Mouse (Mus musculus): Measurements from ENCODE around the gene Unc50. TPM values are rescaled to one million over a fixed set of nuclear protein-coding genes. Genes with fewer than 3 reads are reported as not detected.

The Unc50 gene
- polyA plus RNA-seq, 1 experiment: 33.1 TPM

DNA sequence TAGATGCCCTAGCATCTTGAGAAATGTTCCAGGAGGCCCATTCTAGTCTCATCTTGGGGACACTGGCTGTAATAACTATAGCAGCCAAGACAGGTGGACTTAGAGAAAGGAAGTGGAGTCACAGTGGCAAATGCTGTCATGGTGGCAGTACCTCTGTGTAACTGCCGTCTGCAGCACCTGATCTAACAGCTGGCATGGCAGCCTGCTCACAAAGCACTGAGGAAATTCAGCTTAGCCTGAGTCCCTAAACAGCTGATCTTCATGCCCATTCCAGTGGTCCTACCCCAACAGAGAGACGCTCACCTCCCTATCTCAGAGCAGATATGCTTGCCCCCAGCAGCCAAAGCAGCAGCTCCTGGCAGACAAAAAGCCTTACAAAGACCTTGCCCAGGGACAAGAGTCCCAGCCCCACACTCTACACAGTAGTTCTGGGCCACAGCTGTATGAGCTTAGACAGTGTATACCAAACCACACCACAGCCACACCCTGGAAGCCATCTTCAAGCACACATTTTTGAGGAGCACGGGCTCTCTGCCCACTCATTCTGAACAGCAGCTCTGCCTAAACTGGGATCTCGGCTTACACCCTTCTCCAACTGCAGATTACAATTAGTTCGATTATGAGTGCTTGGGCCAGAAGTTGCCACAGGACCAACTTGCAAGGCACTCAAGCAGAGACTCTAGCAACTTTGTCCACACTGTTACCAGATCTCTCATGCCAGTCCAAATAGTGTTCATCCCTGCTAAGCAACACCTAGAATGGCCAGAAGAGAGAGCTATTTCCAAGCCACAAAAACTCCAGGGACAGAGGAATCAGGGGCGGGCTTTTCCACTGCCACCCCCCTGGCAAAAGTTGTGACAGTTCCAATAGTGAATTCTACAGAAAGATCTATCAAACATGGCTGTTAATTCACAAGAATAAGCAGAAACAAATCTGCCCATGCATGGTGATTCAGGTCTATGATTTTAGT, 41.5 kb downstream of the Unc50 start:
- TF ChIP-seq POLR2AphosphoS2 (IDR thresholded peaks at IDR 0.05; ENCODE audit: insufficient read length, low read depth) (no peak), REST (IDR thresholded peaks at IDR 0.05; ENCODE audit: insufficient read depth, insufficient read length) (no peak), POLR2A (IDR thresholded peaks at IDR 0.05; ENCODE audit: insufficient read length, low read depth) (no peak), MYOD1 (IDR thresholded peaks at IDR 0.05; ENCODE audit: control insufficient read depth in 1 of 3, insufficient read length in 2 of 3, low read depth in 2 of 3) (no peak), MAX (IDR thresholded peaks at IDR 0.05; ENCODE audit: low read depth) (no peak), SRF (IDR thresholded peaks at IDR 0.05; ENCODE audit: control insufficient read depth, insufficient read length, low read depth) (no peak), E2F4 (IDR thresholded peaks at IDR 0.05; ENCODE audit: insufficient read depth) (no peak), USF1 (IDR thresholded peaks at IDR 0.05; ENCODE audit: low read depth) (no peak), TCF12 (IDR thresholded peaks at IDR 0.05; ENCODE audit: insufficient read depth, poor library complexity, severe bottlenecking) (no peak), CEBPB (IDR thresholded peaks at IDR 0.05; ENCODE audit: insufficient read depth, poor library complexity, severe bottlenecking) (no peak), MYOG (IDR thresholded peaks at IDR 0.05; ENCODE audit: control insufficient read depth in 1 of 3, insufficient read depth in 1 of 3, insufficient read length in 2 of 3, low read depth in 2 of 3) (no peak), TCF3 (IDR thresholded peaks at IDR 0.05; ENCODE audit: insufficient read length, low read depth) (no peak)
- H3K36me3 ChIP-seq (ENCODE audit: control insufficient read depth, insufficient read depth): no peaks in the 10 kb centered on the region
- H3K27me3 ChIP-seq (ENCODE audit: control insufficient read depth, insufficient read depth, insufficient read length): no peaks in the 10 kb centered on the region
- no peak overlapping the region for H3K4me2 ChIP-seq (ENCODE audit: low read depth)
- no peak overlapping the region for H3K4me3 ChIP-seq
- no peak overlapping the region for H3ac ChIP-seq (ENCODE audit: control insufficient read depth, insufficient read length)
- no peaks in the 10 kb centered on the region for H3K79me2 ChIP-seq (ENCODE audit: control insufficient read depth, insufficient read depth)

DNA sequence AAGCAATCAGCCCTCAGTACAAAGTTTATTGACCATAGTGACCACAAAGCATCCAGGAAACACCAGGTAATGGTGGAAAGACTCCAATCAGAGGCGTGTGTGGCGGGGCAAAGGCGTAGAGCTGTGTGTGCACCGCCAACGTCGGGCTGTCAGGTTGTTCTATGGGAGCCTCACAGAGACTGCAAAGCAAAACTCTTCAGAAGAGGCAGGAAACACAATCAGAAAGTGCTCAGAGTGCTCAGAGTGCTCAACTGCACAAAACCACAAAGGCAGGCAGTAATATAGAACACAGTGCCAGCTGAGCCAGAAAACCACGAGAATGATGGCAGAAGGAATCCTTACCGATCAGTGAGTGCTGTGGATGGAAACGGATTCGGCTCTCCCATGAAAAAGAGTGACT, 43.3 kb downstream of the Unc50 start:
- Histone ChIP-seq H3K79me2 (ENCODE audit: control insufficient read depth, insufficient read depth) (no peaks in the 10 kb centered on the region), H3K4me2 (ENCODE audit: low read depth) (no peak overlapping the region), H3ac (ENCODE audit: control insufficient read depth, insufficient read length) (no peak overlapping the region), H3K4me3 (no peak overlapping the region), H3K27me3 (ENCODE audit: control insufficient read depth, insufficient read depth, insufficient read length) (no peaks in the 10 kb centered on the region), H3K36me3 (ENCODE audit: control insufficient read depth, insufficient read depth) (no peaks in the 10 kb centered on the region)
- no peak for TF ChIP-seq SRF (IDR thresholded peaks at IDR 0.05; ENCODE audit: control insufficient read depth, insufficient read length, low read depth)

DNA sequence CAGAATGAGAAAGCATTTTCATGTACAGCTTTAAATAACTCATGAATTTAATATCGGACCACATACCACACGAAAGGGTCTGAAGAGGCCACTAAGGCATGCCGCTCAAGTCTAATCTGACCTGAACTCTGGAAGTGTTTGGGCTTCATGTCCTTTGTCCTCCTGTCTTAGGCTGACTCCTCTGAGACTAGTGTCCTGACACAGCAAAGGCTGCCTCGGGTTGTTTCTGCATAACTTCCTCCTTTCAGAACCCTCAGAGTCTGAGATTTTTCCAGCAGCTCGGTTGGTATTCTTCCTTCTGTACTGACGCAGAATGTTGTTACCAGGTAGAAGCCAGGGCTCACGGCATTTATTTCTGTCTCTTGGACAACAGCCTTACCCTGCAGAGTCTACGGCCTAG, 44.1 kb downstream of the Unc50 start:
- Histone ChIP-seq H3K79me2 (ENCODE audit: control insufficient read depth, insufficient read depth) (no peaks in the 10 kb centered on the region), H3K36me3 (ENCODE audit: control insufficient read depth, insufficient read depth) (no peaks in the 10 kb centered on the region), H3K4me3 (no peak overlapping the region), H3ac (ENCODE audit: control insufficient read depth, insufficient read length) (no peak overlapping the region), H3K27me3 (ENCODE audit: control insufficient read depth, insufficient read depth, insufficient read length) (no peaks in the 10 kb centered on the region), H3K4me2 (ENCODE audit: low read depth) (no peak overlapping the region)
- TF ChIP-seq POLR2A (IDR thresholded peaks at IDR 0.05; ENCODE audit: insufficient read length, low read depth): no peak
- no peak for TF ChIP-seq E2F4 (IDR thresholded peaks at IDR 0.05; ENCODE audit: insufficient read depth)
- no peak for TF ChIP-seq MYOD1 (IDR thresholded peaks at IDR 0.05; ENCODE audit: control insufficient read depth in 1 of 3, insufficient read length in 2 of 3, low read depth in 2 of 3)
- TF ChIP-seq TCF12 (IDR thresholded peaks at IDR 0.05; ENCODE audit: insufficient read depth, poor library complexity, severe bottlenecking): no peak
- no peak for TF ChIP-seq MAX (IDR thresholded peaks at IDR 0.05; ENCODE audit: low read depth)
- no peak for TF ChIP-seq CEBPB (IDR thresholded peaks at IDR 0.05; ENCODE audit: insufficient read depth, poor library complexity, severe bottlenecking)
- no peak for TF ChIP-seq SRF (IDR thresholded peaks at IDR 0.05; ENCODE audit: control insufficient read depth, insufficient read length, low read depth)
- no peak for TF ChIP-seq REST (IDR thresholded peaks at IDR 0.05; ENCODE audit: insufficient read depth, insufficient read length)
- no peak for TF ChIP-seq MYOG (IDR thresholded peaks at IDR 0.05; ENCODE audit: control insufficient read depth in 1 of 3, insufficient read depth in 1 of 3, insufficient read length in 2 of 3, low read depth in 2 of 3)
- TF ChIP-seq USF1 (IDR thresholded peaks at IDR 0.05; ENCODE audit: low read depth): no peak
- no peak for TF ChIP-seq TCF3 (IDR thresholded peaks at IDR 0.05; ENCODE audit: insufficient read length, low read depth)
- no peak for TF ChIP-seq POLR2AphosphoS2 (IDR thresholded peaks at IDR 0.05; ENCODE audit: insufficient read length, low read depth)

DNA sequence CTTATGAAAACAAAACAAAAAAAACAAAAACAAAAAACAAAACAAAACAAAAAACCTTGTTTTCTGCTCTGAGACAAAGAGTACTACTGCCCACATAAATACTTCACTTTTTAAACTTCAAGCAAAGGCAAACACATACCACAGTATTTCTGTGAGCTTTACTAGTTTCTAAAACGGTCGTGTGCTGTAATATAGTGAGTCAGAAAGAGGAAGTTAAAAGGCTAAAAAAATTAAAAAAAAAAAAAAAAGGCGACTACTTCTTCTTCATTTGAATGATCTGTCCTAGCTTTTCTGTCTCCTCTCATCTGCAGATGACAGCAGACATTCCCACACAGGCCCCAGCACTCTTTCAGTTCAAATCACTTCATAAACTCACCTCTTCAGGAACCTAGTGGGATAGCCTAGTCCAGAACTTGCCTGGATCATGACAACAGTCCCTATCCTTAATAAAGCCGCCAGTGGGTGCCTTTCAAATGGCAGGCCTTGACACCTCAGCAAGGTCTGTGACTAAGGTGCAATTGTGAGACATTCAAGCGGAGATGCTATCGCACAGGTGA, 44.8 kb downstream of the Unc50 start:
- no peak for TF ChIP-seq USF1 (IDR thresholded peaks at IDR 0.05; ENCODE audit: low read depth)
- no peak overlapping the region for H3ac ChIP-seq (ENCODE audit: control insufficient read depth, insufficient read length)
- H3K4me2 ChIP-seq (ENCODE audit: low read depth): no peak overlapping the region
- H3K36me3 ChIP-seq (ENCODE audit: control insufficient read depth, insufficient read depth): no peaks in the 10 kb centered on the region
- no peaks in the 10 kb centered on the region for H3K79me2 ChIP-seq (ENCODE audit: control insufficient read depth, insufficient read depth)
- no peak overlapping the region for H3K4me3 ChIP-seq
- H3K27me3 ChIP-seq (ENCODE audit: control insufficient read depth, insufficient read depth, insufficient read length): no peaks in the 10 kb centered on the region

DNA sequence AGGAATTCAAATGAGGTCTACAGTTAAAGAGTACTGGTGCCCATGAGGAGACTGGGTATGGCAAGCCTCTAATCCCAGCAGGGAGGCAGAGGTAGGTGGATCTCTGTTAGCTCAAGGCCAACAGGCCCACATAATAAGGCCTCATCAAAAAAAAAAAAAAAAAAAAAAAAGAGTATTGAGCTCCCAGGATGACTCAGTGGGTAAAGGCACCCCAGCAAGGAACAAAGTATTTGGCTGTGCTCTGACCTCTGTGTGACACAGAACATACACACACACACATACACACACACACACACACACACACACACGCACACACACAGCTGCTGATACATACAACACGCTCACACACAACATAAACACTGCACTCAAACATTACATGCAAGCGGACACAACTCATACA, 45.4 kb downstream of the Unc50 start:
- Histone ChIP-seq H3ac (ENCODE audit: control insufficient read depth, insufficient read length) (no peak overlapping the region), H3K4me3 (no peak overlapping the region), H3K79me2 (ENCODE audit: control insufficient read depth, insufficient read depth) (no peaks in the 10 kb centered on the region), H3K27me3 (ENCODE audit: control insufficient read depth, insufficient read depth, insufficient read length) (no peaks in the 10 kb centered on the region), H3K4me2 (ENCODE audit: low read depth) (no peak overlapping the region), H3K36me3 (ENCODE audit: control insufficient read depth, insufficient read depth) (no peaks in the 10 kb centered on the region)
- TF ChIP-seq SRF (IDR thresholded peaks at IDR 0.05; ENCODE audit: control insufficient read depth, insufficient read length, low read depth) (no peak), MAX (IDR thresholded peaks at IDR 0.05; ENCODE audit: low read depth) (no peak), MYOD1 (IDR thresholded peaks at IDR 0.05; ENCODE audit: control insufficient read depth in 1 of 3, insufficient read length in 2 of 3, low read depth in 2 of 3) (no peak), TCF3 (IDR thresholded peaks at IDR 0.05; ENCODE audit: insufficient read length, low read depth) (no peak), USF1 (IDR thresholded peaks at IDR 0.05; ENCODE audit: low read depth) (no peak), REST (IDR thresholded peaks at IDR 0.05; ENCODE audit: insufficient read depth, insufficient read length) (no peak)
